Mouse (Mus musculus) lung, adult 18-20 months (tissue): Measurements from ENCODE around the gene Clec11a.
"Not testable (repeated sequence)": the region's sequence is repeated elsewhere in the genome, so short reads cannot be mapped to it uniquely, and the experiment has no call there.

Experiments
- DNase-seq, 2 experiments: peaks; one replicate each; pipeline ENCODE4 v3.0.0; 2022; ENCODE audit warnings: mixed read lengths in 2 of 2

The Clec11a gene

GRCm38 (mm10) chr7:44322290-44322689, 15.6 kb upstream of the Clec11a start:
- DNase-seq: no peak

- DNase-seq: no peak
These were observed 14.2 kb upstream of the Clec11a start for GRCm38 (mm10) chr7:44320886-44321285.

- DNase-seq: no peak
These were observed 11.2 kb upstream of the Clec11a start for GRCm38 (mm10) chr7:44317913-44318312.

GRCm38 (mm10) chr7:44312484-44312883, 5.8 kb upstream of the Clec11a start:
- DNase-seq: no peak

GRCm38 (mm10) chr7:44311713-44312304, 5.1 kb upstream of the Clec11a start:
- peak in 1 of 2 experiments; percentile 31 for DNase-seq

- peak in 1 of 2 experiments; percentile 34 for DNase-seq
These were observed 4.4 kb upstream of the Clec11a start for GRCm38 (mm10) chr7:44310878-44311712.

GRCm38 (mm10) chr7:44310285-44310877, 3.7 kb upstream of the Clec11a start:
- peak in 1 of 2 experiments; percentile 28 for DNase-seq

- no peak for DNase-seq
These were observed 3.0 kb upstream of the Clec11a start, which contains the start of gene Shank1 for GRCm38 (mm10) chr7:44309475-44310284. TSS of gene Shank1 (plus strand) at chr7:44310253.

GRCm38 (mm10) chr7:44307261-44308020, 739 bp upstream of the Clec11a start:
- DNase-seq: no peak

GRCm38 (mm10) chr7:44305686-44306085, 1.0 kb downstream of the Clec11a start:
- no peak for DNase-seq

- DNase-seq: peak; percentile 99
These were observed 1.7 kb downstream of the Clec11a start for GRCm38 (mm10) chr7:44304775-44305641.

- DNase-seq: no peak
These were observed 2.3 kb downstream of the Clec11a start for GRCm38 (mm10) chr7:44304463-44304774.

- DNase-seq: no peak
These were observed 3.1 kb downstream of the Clec11a start for GRCm38 (mm10) chr7:44303346-44304340.

GRCm38 (mm10) chr7:44297501-44297900, 9.2 kb downstream of the Clec11a start:
- DNase-seq: not testable (repeated sequence)

- no peak for DNase-seq
These were observed 15.3 kb downstream of the Clec11a start for GRCm38 (mm10) chr7:44291418-44291817.

- DNase-seq: no peak
These were observed 15.7 kb downstream of the Clec11a start for GRCm38 (mm10) chr7:44290986-44291385.

- peak in 1 of 2 experiments; percentile 44 for DNase-seq
These were observed 18.9 kb downstream of the Clec11a start for GRCm38 (mm10) chr7:44287760-44288159.

GRCm38 (mm10) chr7:44281586-44281985, 25.1 kb downstream of the Clec11a start:
- DNase-seq: no peak

GRCm38 (mm10) chr7:44280959-44281358, 25.7 kb downstream of the Clec11a start:
- DNase-seq: no peak

GRCm38 (mm10) chr7:44277250-44277622, 29.5 kb downstream of the Clec11a start:
- DNase-seq: peak; percentile 15 to 22
